Mouse (Mus musculus) left cerebral cortex, adult 11 months (tissue): ENCODE data around the gene Trim16.

Source experiments
- DNase-seq: peaks from one replicate; pipeline ENCODE4 v3.0.0; 2022; ENCODE audit warnings: low spot score

Gene Trim16

GRCm38 (mm10) chr11:62830387-62830786 lies 10.4 kb downstream of the Trim16 start:
- DNase-seq = no peak

GRCm38 (mm10) chr11:62831906-62832305 lies 11.9 kb downstream of the Trim16 start:
- no peak for DNase-seq

- DNase-seq = no peak
Observed at GRCm38 (mm10) chr11:62844562-62844961, 24.5 kb downstream of the Trim16 start.

- no peak for DNase-seq
Observed at GRCm38 (mm10) chr11:62845730-62846129, 25.7 kb downstream of the Trim16 start.

- peak; percentile 27 for DNase-seq
Observed at GRCm38 (mm10) chr11:62846961-62847654, 27.1 kb downstream of the Trim16 start, which contains the start of gene Fbxw10. Gene Fbxw10 (plus strand): TSS chr11:62847069.

- no peak for DNase-seq
Observed at GRCm38 (mm10) chr11:62847655-62848191, 27.7 kb downstream of the Trim16 start.

GRCm38 (mm10) chr11:62848301-62848700 lies 28.3 kb downstream of the Trim16 start:
- no peak for DNase-seq

- no peak for DNase-seq
Observed at GRCm38 (mm10) chr11:62851199-62851598, 31.2 kb downstream of the Trim16 start.

- no peak for DNase-seq
Observed at GRCm38 (mm10) chr11:62853334-62853733, 33.3 kb downstream of the Trim16 start.

GRCm38 (mm10) chr11:62865562-62865961 lies 45.5 kb downstream of the Trim16 start:
- DNase-seq = no peak

GRCm38 (mm10) chr11:62866685-62867084 lies 46.7 kb downstream of the Trim16 start:
- DNase-seq = no peak

GRCm38 (mm10) chr11:62869201-62869600 lies 49.2 kb downstream of the Trim16 start:
- DNase-seq = no peak

GRCm38 (mm10) chr11:62869715-62870371 lies 49.8 kb downstream of the Trim16 start:
- DNase-seq = no peak

GRCm38 (mm10) chr11:62873479-62873878 lies 53.4 kb downstream of the Trim16 start:
- DNase-seq = no peak

- DNase-seq = no peak
Observed at GRCm38 (mm10) chr11:62875696-62876095, 55.7 kb downstream of the Trim16 start.

GRCm38 (mm10) chr11:62876445-62876844 lies 56.4 kb downstream of the Trim16 start:
- no peak for DNase-seq

- DNase-seq = no peak
Observed at GRCm38 (mm10) chr11:62877391-62877790, 57.4 kb downstream of the Trim16 start.

- no peak for DNase-seq
Observed at GRCm38 (mm10) chr11:62878728-62879127, 58.7 kb downstream of the Trim16 start.

GRCm38 (mm10) chr11:62879220-62880048 lies 59.4 kb downstream of the Trim16 start, which contains the start of gene Tvp23b:
Gene Tvp23b (plus strand): TSS chr11:62879455.
- peak; percentile 95 for DNase-seq

- DNase-seq = no peak
Observed at GRCm38 (mm10) chr11:62883407-62883806, 63.4 kb downstream of the Trim16 start.

- DNase-seq = no peak
Observed at GRCm38 (mm10) chr11:62885323-62885722, 65.3 kb downstream of the Trim16 start.

GRCm38 (mm10) chr11:62890796-62891195 lies 70.8 kb downstream of the Trim16 start:
- no peak for DNase-seq
